In the genomic region with DNA sequence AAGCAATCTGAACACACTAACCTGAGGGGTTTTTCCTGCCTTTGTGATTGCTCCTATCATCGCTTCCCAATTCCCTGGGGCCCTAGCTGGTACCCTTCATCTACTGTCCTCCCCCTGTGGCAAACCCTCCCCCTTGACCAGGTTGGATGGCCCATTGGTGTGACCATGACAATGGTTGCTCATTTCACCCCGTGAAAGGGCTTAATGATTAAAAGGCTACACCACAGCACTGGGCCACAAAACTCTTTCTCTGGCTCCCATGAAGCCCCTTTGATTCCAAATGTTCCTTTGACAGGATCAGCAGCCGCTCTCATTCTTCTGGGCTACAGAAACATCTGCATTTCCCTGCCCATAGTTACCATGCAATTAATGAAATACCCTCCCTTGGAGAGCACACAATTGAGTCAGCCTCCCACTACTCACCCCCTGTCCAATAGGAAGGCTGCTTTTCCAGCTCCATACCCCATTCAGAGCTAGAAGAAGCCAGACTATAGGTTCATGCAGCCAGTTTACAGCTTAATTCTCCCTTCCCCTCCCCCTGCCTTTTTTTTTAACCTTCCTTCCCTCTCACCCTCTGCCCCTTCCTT, we compare ENCODE assay signal across 25 mouse cellular contexts. TPM values are rescaled to one million over a fixed set of nuclear protein-coding genes. Genes with fewer than 3 reads are reported as not detected.
DNase-seq lines count a peak whose midpoint lies in the region; ATAC-seq lines count a peak whose summit lies in the region.
"Had no signal": no experiment of that assay in that cellular context is flagged by ENCODE, and none has a peak within 500 bp of the region (broad histone marks: within the 10 kb centered on the region; RNA-seq: fewer than 3 reads in every experiment).

No protein-coding gene starts in this region.

- H3K4me2 ChIP-seq in neural tube, embryonic 11.5 days (ENCODE audit: low read depth) = no peak overlapping the region
- no peak overlapping the region for H3K4me2 ChIP-seq in forebrain, embryonic 15.5 days (replicated peaks)
- no peak overlapping the region for H3K4me2 ChIP-seq in kidney, embryonic 15.5 days
- H3K4me2 ChIP-seq: embryonic facial prominence, embryonic 15.5 days; hindbrain, embryonic 15.5 days; limb, embryonic 13.5 days had no signal

- H3K27me3 ChIP-seq in neural tube, embryonic 11.5 days (ENCODE audit: control insufficient read depth, insufficient read depth, low read length) = no peaks in the 10 kb centered on the region
- peaks cover 9% of the 10 kb centered on the region for H3K27me3 ChIP-seq in forebrain, embryonic 15.5 days
- H3K27me3 ChIP-seq in kidney, embryonic 15.5 days = no peaks in the 10 kb centered on the region
- H3K27me3 ChIP-seq: embryonic facial prominence, embryonic 15.5 days; limb, embryonic 13.5 days had no signal

- H3K9me3 ChIP-seq in neural tube, embryonic 11.5 days (ENCODE audit: control insufficient read depth, low read length) = no peaks in the 10 kb centered on the region
- H3K9me3 ChIP-seq in forebrain, embryonic 15.5 days = no peaks in the 10 kb centered on the region
- no peaks in the 10 kb centered on the region for H3K9me3 ChIP-seq in kidney, embryonic 15.5 days (replicated peaks)
- H3K9me3 ChIP-seq: embryonic facial prominence, embryonic 15.5 days; G1E; hindbrain, embryonic 15.5 days; limb, embryonic 13.5 days had no signal

- H3K4me3 ChIP-seq in neural tube, embryonic 11.5 days (ENCODE audit: low read depth, low read length) = no peak overlapping the region
- no peak overlapping the region for H3K4me3 ChIP-seq in forebrain, embryonic 15.5 days
- no peak overlapping the region for H3K4me3 ChIP-seq in kidney, embryonic 15.5 days (replicated peaks)
- H3K4me3 ChIP-seq: embryonic facial prominence, embryonic 15.5 days; gastrocnemius, adult 2 months; hindbrain, embryonic 15.5 days; limb, embryonic 13.5 days had no signal

- DNase-seq in neural tube, embryonic 11.5 days (ENCODE audit: low spot score) = peak; percentile 43
- no peak for DNase-seq in neural tube, embryonic 10.5 days (ENCODE audit: extremely low spot score, low spot score)
- DNase-seq in embryo, embryonic 11 days = peak; percentile 35
- no peak for DNase-seq in adrenal gland, postnatal 25 days
- DNase-seq: adrenal gland, adult 2 months; cerebellum, adult 11-12 months; cerebellum, postnatal 25 days; gastrocnemius, adult 2 months; heart, adult 18-20 months; kidney, adult 18-20 months; kidney, postnatal 25 days; layer of hippocampus, adult 9-11 months; right cerebral cortex, adult 18-20 months had no signal

- no peak overlapping the region for H3K27ac ChIP-seq in neural tube, embryonic 11.5 days (ENCODE audit: low read depth, low read length)
- no peak overlapping the region for H3K27ac ChIP-seq in forebrain, embryonic 15.5 days (replicated peaks)
- H3K27ac ChIP-seq in kidney, embryonic 15.5 days = no peak overlapping the region
- H3K27ac ChIP-seq: embryonic facial prominence, embryonic 15.5 days; gastrocnemius, adult 2 months; hindbrain, embryonic 15.5 days; limb, embryonic 13.5 days; liver, embryonic 14.5 days had no signal

- ATAC-seq in neural tube, embryonic 11.5 days (ENCODE audit: insufficient read depth, low FRiP score, low TSS enrichment) = peak; percentile 87
- ATAC-seq in forebrain, embryonic 15.5 days (replicated peaks) = peak; percentile 86
- no peak for ATAC-seq in kidney, embryonic 15.5 days (replicated peaks; ENCODE audit: low FRiP score)
- no peak for ATAC-seq in inflammation-experienced regulatory T-cells, adult 6 months

- no peaks in the 10 kb centered on the region for H3K36me3 ChIP-seq in neural tube, embryonic 11.5 days (ENCODE audit: control insufficient read depth, insufficient read depth, low read length)
- no peaks in the 10 kb centered on the region for H3K36me3 ChIP-seq in forebrain, embryonic 15.5 days
- no peaks in the 10 kb centered on the region for H3K36me3 ChIP-seq in kidney, embryonic 15.5 days
- H3K36me3 ChIP-seq: embryonic facial prominence, embryonic 15.5 days; G1E; hindbrain, embryonic 15.5 days; limb, embryonic 13.5 days had no signal

- WGBS in neural tube, embryonic 11.5 days = 5% methylated on average over 3 of the region's 3 CpGs
- 2% methylated on average over 3 of the region's 3 CpGs for whole genome bisulfite sequencing in forebrain, embryonic 15.5 days
- WGBS in kidney, embryonic 15.5 days = 27% methylated on average over 3 of the region's 3 CpGs

- no peak overlapping the region for H3K9ac ChIP-seq in neural tube, embryonic 11.5 days (ENCODE audit: low read length)
- H3K9ac ChIP-seq in forebrain, embryonic 15.5 days (replicated peaks) = no peak overlapping the region
- H3K9ac ChIP-seq in kidney, embryonic 15.5 days = no peak overlapping the region
- H3K9ac ChIP-seq: embryonic facial prominence, embryonic 15.5 days; hindbrain, embryonic 15.5 days; limb, embryonic 13.5 days; liver, embryonic 14.5 days had no signal

- no peaks in the 10 kb centered on the region for H3K4me1 ChIP-seq in neural tube, embryonic 11.5 days (ENCODE audit: control insufficient read depth, insufficient read depth, low read length)
- peaks cover 7% of the 10 kb centered on the region for H3K4me1 ChIP-seq in forebrain, embryonic 15.5 days
- no peaks in the 10 kb centered on the region for H3K4me1 ChIP-seq in kidney, embryonic 15.5 days
- H3K4me1 ChIP-seq: embryonic facial prominence, embryonic 15.5 days; hindbrain, embryonic 15.5 days; limb, embryonic 13.5 days had no signal

RNA-seq across cellular contexts. Expression of a gene that starts 27.0 kb away (rescaled TPM):
- polyA plus RNA-seq in neural tube, embryonic 11.5 days (2014; fragmentation: Nextera tagmentation; extraction: Ambion mirVana) = 36.6 and 38.9 TPM in 2 replicates
- 0.99 and 1.6 TPM in 2 replicates for polyA plus RNA-seq in forebrain, embryonic 15.5 days (2015; fragmentation: Nextera tagmentation; extraction: Ambion mirVana)
- not detected in 2 replicates for polyA plus RNA-seq in kidney, embryonic 15.5 days (2015; fragmentation: Nextera tagmentation; extraction: Ambion mirVana)
- not detected for polyA plus RNA-seq in inflammation-experienced regulatory T-cells, adult 6 months (2017; shearing (Covaris generic))
- total RNA-seq in adrenal gland, postnatal 25 days (2021) = not detected in 2 replicates
- total RNA-seq: adrenal gland, adult 2 months; gastrocnemius, adult 2 months; heart, adult 18-20 months; left cerebral cortex, postnatal 10 days had no signal
- polyA plus RNA-seq: adrenal gland, adult 2 months; embryonic facial prominence, embryonic 15.5 days; G1E; heart, embryonic 16.5 days; limb, embryonic 13.5 days; liver, embryonic 14.5 days; lung, embryonic 16.5 days; stomach, embryonic 16.5 days had no signal

Comparison
In these comparisons a context has a peak if more than half of its experiments do, and no peak if none do; other contexts are left out.
1. DNase-seq: peak in neural tube, embryonic 11.5 days (single experiment) and embryo, embryonic 11 days (single experiment); none in neural tube, embryonic 10.5 days (single experiment) and adrenal gland, postnatal 25 days (single experiment).
2. ATAC-seq: peak in neural tube, embryonic 11.5 days (single experiment) and forebrain, embryonic 15.5 days (single experiment); none in kidney, embryonic 15.5 days (single experiment) and inflammation-experienced regulatory T-cells, adult 6 months (single experiment).
3. RNA of a gene that starts 27.0 kb away (polyA plus RNA-seq): 36.6 to 38.9 TPM in neural tube, embryonic 11.5 days; 0.99 to 1.6 TPM in forebrain, embryonic 15.5 days, not detected in kidney, embryonic 15.5 days and not detected in inflammation-experienced regulatory T-cells, adult 6 months; every median in the first group is over 10 times any median in the second.